Mouse (Mus musculus) midbrain, embryonic 12.5 days (tissue): ENCODE measurements around the gene Cacnb4. TPM values are rescaled to one million over a fixed set of nuclear protein-coding genes. Genes with fewer than 3 reads are reported as not detected.

Experiments used
- ATAC-seq: fragments of 200-750 bp; cut with Nextera tagmentation; 2 replicates; pipeline ENCODE4 v1.8.0; 2017; ENCODE audit warnings: low read depth, moderate TSS enrichment, moderate library complexity; ENCODE audit not compliant: low FRiP score
- H3K27ac ChIP-seq: fragments of 300-500 bp; sonication (generic); replicated peaks from 2 replicates; pipeline ENCODE4 v1.5.1; 2016; ENCODE audit warnings: mild to moderate bottlenecking
- H3K27me3 ChIP-seq: fragments of 300-500 bp; sonication (generic); 2 replicates; pipeline ENCODE4 v1.6.1; 2016; ENCODE audit warnings: mild to moderate bottlenecking
- H3K36me3 ChIP-seq: fragments of 300-500 bp; sonication (generic); 2 replicates; pipeline ENCODE4 v1.6.1; 2016
- H3K4me1 ChIP-seq: fragments of 300-500 bp; sonication (generic); 2 replicates; pipeline ENCODE4 v1.6.1; 2016
- H3K4me2 ChIP-seq: fragments of 300-500 bp; sonication (generic); replicated peaks from 2 replicates; pipeline ENCODE4 v1.6.1; 2016; ENCODE audit warnings: mild to moderate bottlenecking, moderate library complexity
- H3K4me3 ChIP-seq: fragments of 300-500 bp; sonication (generic); 2 replicates; pipeline ENCODE4 v1.5.1; 2016; ENCODE audit warnings: mild to moderate bottlenecking
- H3K9ac ChIP-seq: fragments of 300-500 bp; sonication (generic); replicated peaks from 2 replicates; pipeline ENCODE4 v1.6.1; 2016; ENCODE audit warnings: mild to moderate bottlenecking, moderate library complexity
- H3K9me3 ChIP-seq: fragments of 300-500 bp; sonication (generic); 2 replicates; pipeline ENCODE4 v1.6.1; 2016; ENCODE audit warnings: mild to moderate bottlenecking
- WGBS: fragments of 180-500 bp; shearing (Covaris S2); methylation state at CpG from one replicate; pipeline ENCODE4 v1.1.7; 2016; 5-methylcytosine and 5-hydroxymethylcytosine counted together
- polyA plus RNA-seq: library from polyadenylated mRNA; unstranded; fragments of >200 nt; fragmentation: Nextera tagmentation; extraction: Ambion mirVana; gene quantifications from 2 replicates; pipeline ENCODE4 v1.2.1, GENCODE M21; 2016

The Cacnb4 gene
- polyA plus RNA-seq, 1 experiment from 2014 or later, result 5.0 TPM

DNA sequence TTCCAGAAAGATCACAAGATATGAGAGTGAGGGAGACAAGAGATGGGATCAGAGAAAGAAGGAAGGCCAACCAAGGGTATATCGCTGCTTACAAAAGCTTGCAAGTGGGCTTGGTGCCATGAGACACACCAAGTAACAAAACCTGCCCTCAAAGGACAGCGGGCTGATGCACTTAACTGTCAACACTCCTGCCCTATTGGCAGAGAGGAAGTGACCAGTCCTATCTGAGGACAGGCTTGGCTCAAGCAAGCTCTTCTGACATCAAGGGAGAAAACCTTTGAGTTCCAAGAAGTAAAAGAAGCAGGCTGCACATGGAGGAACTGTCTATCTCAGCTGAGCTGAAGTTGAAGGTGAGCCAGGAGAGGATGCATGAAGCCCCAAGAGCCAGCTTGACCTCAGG lies 100.1 kb downstream of the Cacnb4 start:
- ATAC-seq, result no peak
- H3K4me1 ChIP-seq, result no peaks in the 10 kb centered on the region
- H3K27ac ChIP-seq, result no peak overlapping the region
- no peaks in the 10 kb centered on the region for H3K27me3 ChIP-seq
- no peak overlapping the region for H3K9ac ChIP-seq
- H3K4me3 ChIP-seq, result no peak overlapping the region
- no peak overlapping the region for H3K4me2 ChIP-seq
- H3K36me3 ChIP-seq, result no peaks in the 10 kb centered on the region
- no peaks in the 10 kb centered on the region for H3K9me3 ChIP-seq
- 96% methylated on average over 2 of the region's 2 CpGs for WGBS

DNA sequence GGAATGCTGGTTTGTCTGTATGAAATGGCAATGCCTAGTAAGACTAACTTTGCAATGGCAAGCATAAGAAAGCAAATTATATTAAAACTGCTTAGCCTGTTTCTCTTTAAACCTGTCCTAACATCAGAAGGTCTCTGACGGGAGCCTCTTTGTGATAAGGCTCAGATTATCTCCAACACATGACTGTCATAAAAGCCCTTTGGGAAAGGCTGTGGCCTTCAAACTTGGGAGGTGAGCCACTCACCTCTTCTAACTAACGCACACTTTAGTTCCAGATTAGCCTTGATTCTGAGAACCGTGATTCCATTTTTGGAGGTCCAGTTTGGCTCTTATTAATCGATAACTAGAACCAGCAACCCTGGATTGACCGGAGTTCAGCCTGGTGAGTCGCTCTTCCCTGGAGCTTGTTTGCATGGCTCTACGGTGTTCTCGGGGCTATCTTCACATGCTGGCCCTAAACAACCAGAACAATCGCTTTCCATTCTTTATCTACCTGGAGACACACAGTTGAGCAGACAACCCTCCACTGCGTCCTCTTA lies 100.9 kb downstream of the Cacnb4 start:
- Histone ChIP-seq H3K27me3 (no peaks in the 10 kb centered on the region), H3K4me3 (no peak overlapping the region), H3K4me1 (no peaks in the 10 kb centered on the region), H3K4me2 (no peak overlapping the region), H3K36me3 (no peaks in the 10 kb centered on the region), H3K9ac (no peak overlapping the region), H3K27ac (no peak overlapping the region), H3K9me3 (no peaks in the 10 kb centered on the region)
- WGBS, result 91% methylated on average over 10 of the region's 10 CpGs
- ATAC-seq, result no peak

DNA sequence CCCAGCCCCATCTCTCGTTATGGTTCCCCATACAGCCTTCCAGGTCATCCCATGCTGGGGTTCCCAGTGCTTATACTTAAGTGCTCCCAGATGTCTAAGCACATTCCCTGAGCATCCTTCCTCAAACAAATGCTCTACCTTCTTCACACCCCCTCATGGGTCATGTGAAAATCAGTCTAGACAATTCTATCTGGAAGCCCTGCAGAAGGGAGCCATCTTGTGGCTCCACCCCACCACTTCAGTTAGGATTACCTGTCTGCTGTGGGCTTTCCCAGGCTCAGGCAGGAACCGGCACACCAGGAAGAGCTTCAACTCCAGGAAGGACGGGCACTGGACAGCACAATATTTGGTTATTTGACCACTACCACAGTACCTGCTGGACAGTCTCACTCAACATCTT lies 101.7 kb downstream of the Cacnb4 start:
- no peak for ATAC-seq
- WGBS, result 86% methylated on average over 3 of the region's 3 CpGs
- Histone ChIP-seq H3K9me3 (no peaks in the 10 kb centered on the region), H3K4me2 (no peak overlapping the region), H3K36me3 (no peaks in the 10 kb centered on the region), H3K9ac (no peak overlapping the region), H3K4me1 (no peaks in the 10 kb centered on the region), H3K27me3 (no peaks in the 10 kb centered on the region), H3K4me3 (no peak overlapping the region), H3K27ac (no peak overlapping the region)

DNA sequence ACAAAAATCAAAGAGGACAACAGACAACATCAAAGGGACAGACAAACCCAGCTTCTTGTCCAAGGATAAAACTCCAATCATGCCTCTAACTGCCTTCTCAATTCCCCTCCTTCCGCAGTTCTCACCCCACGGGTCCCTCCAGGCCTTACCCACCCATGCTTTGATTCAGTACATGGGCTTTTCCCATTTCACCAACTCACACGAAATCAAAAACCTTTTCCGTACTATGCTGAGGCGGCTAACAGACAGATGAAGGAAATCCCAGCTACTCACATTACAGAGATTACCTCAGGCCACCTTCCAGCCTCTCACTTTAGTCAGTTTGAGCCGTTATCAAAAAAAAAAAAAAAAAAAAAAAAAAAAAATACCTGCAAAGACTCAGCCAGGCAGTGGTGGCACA lies 104.4 kb downstream of the Cacnb4 start:
- no peak overlapping the region for H3K4me3 ChIP-seq
- no peak overlapping the region for H3K4me2 ChIP-seq
- H3K4me1 ChIP-seq, result no peaks in the 10 kb centered on the region
- H3K9me3 ChIP-seq, result no peaks in the 10 kb centered on the region
- no peaks in the 10 kb centered on the region for H3K27me3 ChIP-seq
- no peak overlapping the region for H3K9ac ChIP-seq
- H3K27ac ChIP-seq, result no peak overlapping the region
- WGBS, result 86% methylated on average over 6 of the region's 6 CpGs
- no peaks in the 10 kb centered on the region for H3K36me3 ChIP-seq
- no peak for ATAC-seq

DNA sequence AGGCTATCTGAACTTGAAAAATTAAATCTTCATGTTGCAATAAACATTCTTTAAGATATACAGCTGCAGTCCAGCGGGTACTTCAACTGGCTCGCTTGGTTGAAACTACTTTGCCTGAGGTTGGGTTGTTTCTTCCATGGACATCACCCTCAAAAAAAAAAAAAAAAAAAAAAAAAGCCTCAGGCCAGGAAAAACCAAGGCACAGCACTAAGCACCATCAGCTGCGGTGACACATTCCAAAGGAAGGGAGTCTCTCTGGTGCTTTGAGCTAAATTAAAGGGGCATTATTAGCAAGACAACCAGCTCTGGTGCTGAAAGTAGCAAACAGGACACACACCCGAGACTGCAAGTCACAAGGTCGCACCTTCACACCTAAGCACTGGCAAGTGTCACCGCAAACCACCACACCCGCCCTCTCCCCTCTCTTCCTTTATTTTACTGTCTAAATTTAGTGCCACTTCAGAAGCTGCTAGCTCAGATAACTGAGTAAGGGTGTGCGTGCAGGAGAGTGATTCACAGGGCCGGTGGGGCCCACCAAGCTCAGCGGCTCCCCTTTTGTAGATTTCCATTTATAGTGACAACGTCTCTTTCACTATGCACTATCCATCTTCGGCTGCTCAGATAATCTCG lies 105.2 kb downstream of the Cacnb4 start:
- Histone ChIP-seq H3K4me3 (no peak overlapping the region), H3K9me3 (no peaks in the 10 kb centered on the region), H3K36me3 (no peaks in the 10 kb centered on the region), H3K27me3 (no peaks in the 10 kb centered on the region), H3K9ac (no peak overlapping the region), H3K27ac (no peak overlapping the region), H3K4me2 (no peak overlapping the region), H3K4me1 (no peaks in the 10 kb centered on the region)
- no peak for ATAC-seq
- 85% methylated on average over 13 of the region's 13 CpGs for WGBS

DNA sequence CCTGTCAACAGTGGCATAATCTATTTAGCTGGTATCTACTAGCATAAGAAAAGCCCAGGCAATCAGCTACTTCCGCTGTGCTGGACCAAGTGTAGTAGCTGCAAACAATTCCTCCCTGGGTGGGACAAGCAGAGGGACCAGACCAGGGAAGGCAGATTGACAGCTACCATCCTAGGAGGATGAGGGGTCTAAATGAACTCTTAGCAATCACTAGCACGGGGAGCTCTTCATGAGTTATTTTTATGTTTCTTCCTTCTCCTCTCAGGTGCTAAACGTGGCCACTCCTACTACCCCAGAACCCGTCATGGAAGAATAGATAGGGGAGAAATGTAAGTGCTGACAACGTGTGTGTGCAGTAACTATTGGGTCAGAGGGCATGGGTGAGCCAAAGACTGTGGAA lies 105.8 kb downstream of the Cacnb4 start:
- WGBS, result 89% methylated on average over 5 of the region's 5 CpGs
- no peak for ATAC-seq
- H3K27ac ChIP-seq, result no peak overlapping the region
- no peak overlapping the region for H3K4me2 ChIP-seq
- H3K27me3 ChIP-seq, result no peaks in the 10 kb centered on the region
- H3K36me3 ChIP-seq, result no peaks in the 10 kb centered on the region
- no peaks in the 10 kb centered on the region for H3K4me1 ChIP-seq
- no peaks in the 10 kb centered on the region for H3K9me3 ChIP-seq
- H3K9ac ChIP-seq, result no peak overlapping the region
- no peak overlapping the region for H3K4me3 ChIP-seq

DNA sequence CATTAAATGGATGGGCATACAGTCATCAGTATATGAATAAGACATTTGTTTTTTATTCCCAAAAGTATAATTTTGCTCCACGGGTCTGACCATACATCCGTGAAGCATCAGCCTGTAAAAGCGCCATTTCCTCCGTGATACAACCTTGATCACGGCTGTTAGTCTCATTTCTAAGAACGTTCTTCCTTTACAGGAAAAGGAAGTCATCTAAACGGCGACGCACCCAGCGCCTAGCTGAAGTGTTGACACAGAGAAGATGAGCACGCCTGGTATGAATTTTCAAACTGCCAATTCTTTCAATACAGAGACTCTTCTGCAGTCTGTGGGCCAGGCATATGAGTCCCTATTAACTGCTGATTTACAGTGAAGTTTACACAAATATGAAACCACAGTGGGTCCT lies 106.5 kb downstream of the Cacnb4 start:
- Histone ChIP-seq H3K4me3 (no peak overlapping the region), H3K4me2 (no peak overlapping the region), H3K27ac (no peak overlapping the region), H3K36me3 (no peaks in the 10 kb centered on the region), H3K4me1 (no peaks in the 10 kb centered on the region), H3K9ac (no peak overlapping the region), H3K9me3 (no peaks in the 10 kb centered on the region), H3K27me3 (no peaks in the 10 kb centered on the region)
- 93% methylated on average over 11 of the region's 11 CpGs for WGBS
- ATAC-seq, result no peak

DNA sequence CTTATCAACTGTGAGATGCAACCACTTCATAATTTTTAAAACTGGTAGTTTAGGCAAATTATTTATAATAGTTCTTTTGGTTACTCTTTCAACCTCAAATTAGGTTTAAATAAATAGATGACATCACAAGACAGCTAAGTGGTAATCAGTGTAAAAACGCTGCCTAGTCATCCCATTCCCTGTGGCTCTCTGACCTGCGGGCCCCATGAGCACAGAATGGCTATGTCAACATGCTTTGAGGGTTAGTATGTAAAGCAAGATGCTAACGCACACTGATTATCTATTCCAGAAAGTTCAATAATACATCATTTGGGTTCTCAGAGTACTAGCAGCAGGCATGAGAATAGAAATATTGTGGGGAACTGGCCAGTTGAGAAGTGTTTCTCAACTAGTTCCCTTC lies 108.5 kb downstream of the Cacnb4 start:
- no peaks in the 10 kb centered on the region for H3K36me3 ChIP-seq
- no peak overlapping the region for H3K4me2 ChIP-seq
- 79% methylated on average over 3 of the region's 3 CpGs for WGBS
- no peak overlapping the region for H3K9ac ChIP-seq
- no peaks in the 10 kb centered on the region for H3K9me3 ChIP-seq
- no peaks in the 10 kb centered on the region for H3K27me3 ChIP-seq
- H3K27ac ChIP-seq, result no peak overlapping the region
- H3K4me1 ChIP-seq, result no peaks in the 10 kb centered on the region
- no peak overlapping the region for H3K4me3 ChIP-seq
- ATAC-seq, result no peak

DNA sequence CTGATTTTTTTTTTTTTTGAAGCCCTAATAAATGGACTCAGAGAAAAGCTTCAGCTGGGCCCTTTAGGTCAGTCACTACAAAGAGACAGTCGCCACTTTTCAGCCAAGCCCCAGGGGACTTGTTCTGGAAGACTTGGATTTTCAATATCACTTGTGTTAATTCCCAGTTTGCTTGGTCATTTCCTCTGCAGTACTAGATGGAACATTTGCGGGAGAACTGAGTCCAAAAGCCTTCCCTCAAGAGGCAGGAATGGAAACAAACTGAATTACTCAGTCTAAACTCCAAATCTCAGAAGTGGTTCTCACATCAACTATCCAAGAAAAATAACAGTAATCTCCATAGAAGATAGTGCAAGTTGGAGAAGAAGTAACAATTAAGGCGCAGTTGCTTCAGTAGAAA lies 109.2 kb downstream of the Cacnb4 start:
- Histone ChIP-seq H3K4me3 (no peak overlapping the region), H3K27me3 (no peaks in the 10 kb centered on the region), H3K9ac (no peak overlapping the region), H3K4me2 (no peak overlapping the region), H3K4me1 (no peaks in the 10 kb centered on the region), H3K36me3 (no peaks in the 10 kb centered on the region), H3K27ac (no peak overlapping the region), H3K9me3 (no peaks in the 10 kb centered on the region)
- ATAC-seq, result no peak
- WGBS, result 76% methylated on average over 3 of the region's 3 CpGs

DNA sequence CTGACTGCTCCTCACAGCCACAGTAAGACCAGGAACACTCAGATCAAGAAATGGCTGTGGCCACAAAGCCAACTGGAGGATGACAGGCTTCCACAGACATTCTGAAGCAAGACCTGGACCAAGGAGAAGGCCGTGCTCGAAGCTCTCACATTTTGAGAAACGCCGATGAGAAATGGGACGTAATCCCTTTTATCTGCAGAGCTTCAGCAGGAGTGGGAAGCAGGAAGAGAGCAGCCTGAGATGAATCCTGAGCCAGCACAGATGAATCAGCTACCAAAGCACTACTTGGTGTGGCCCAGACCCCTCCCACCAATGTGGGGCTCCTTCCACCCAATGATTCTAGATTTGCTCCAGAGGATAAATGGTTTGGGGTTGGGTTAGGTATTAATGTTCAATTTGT lies 113.4 kb downstream of the Cacnb4 start:
- no peak for ATAC-seq
- no peaks in the 10 kb centered on the region for H3K27me3 ChIP-seq
- no peaks in the 10 kb centered on the region for H3K9me3 ChIP-seq
- no peak overlapping the region for H3K27ac ChIP-seq
- WGBS, result 94% methylated on average over 5 of the region's 5 CpGs
- H3K9ac ChIP-seq, result no peak overlapping the region
- H3K4me1 ChIP-seq, result peaks cover 5% of the 10 kb centered on the region
- H3K4me2 ChIP-seq, result no peak overlapping the region
- no peaks in the 10 kb centered on the region for H3K36me3 ChIP-seq
- no peak overlapping the region for H3K4me3 ChIP-seq

DNA sequence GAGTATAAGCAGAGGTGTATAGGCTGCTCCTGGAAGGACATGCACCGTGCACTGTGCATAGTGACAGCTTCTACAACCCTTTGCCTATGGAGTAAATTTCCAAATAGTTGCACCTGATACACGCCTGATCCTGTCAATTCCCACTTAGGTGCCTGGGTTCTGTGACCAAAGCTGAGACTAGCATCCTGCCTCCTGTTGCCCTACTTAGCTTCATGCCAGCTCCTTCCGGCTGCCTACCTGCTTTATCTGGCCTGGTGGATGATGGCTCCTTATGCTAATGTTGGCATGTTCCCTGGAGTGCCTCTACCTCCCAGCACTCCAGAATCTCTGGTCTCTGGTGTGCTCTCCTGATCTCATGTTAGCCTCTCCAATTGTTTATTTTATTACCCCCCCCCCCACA lies 114.3 kb downstream of the Cacnb4 start:
- no peak overlapping the region for H3K4me2 ChIP-seq
- no peak overlapping the region for H3K9ac ChIP-seq
- 88% methylated on average over 3 of the region's 3 CpGs for WGBS
- H3K9me3 ChIP-seq, result no peaks in the 10 kb centered on the region
- no peak overlapping the region for H3K4me3 ChIP-seq
- ATAC-seq, result no peak
- H3K36me3 ChIP-seq, result no peaks in the 10 kb centered on the region
- peaks cover 14% of the 10 kb centered on the region for H3K4me1 ChIP-seq
- H3K27me3 ChIP-seq, result no peaks in the 10 kb centered on the region
- H3K27ac ChIP-seq, result no peak overlapping the region

DNA sequence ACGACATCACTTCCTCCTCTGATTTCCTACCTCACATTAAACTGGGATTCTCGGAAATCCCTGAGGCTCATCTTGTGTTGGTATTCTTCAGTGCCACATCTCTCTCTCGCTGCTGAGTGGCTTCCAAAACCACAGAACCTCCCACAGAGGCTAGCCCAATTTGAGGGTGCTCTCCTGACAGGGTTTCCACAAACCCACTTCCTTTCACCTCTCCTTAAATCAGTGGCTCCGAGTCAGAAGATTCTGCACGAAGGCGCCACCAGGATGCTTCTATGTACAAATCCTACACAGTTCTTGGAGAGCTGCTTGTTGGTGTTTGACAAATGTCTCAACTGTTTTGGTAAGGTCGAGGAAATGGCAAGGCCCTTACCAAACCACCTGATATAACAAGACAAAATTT lies 115.5 kb downstream of the Cacnb4 start:
- Histone ChIP-seq H3K27me3 (no peaks in the 10 kb centered on the region), H3K9ac (no peak overlapping the region), H3K4me1 (peaks cover 23% of the 10 kb centered on the region), H3K36me3 (no peaks in the 10 kb centered on the region), H3K27ac (no peak overlapping the region), H3K4me3 (no peak overlapping the region), H3K9me3 (no peaks in the 10 kb centered on the region), H3K4me2 (no peak overlapping the region)
- WGBS, result 81% methylated on average over 7 of the region's 7 CpGs
- ATAC-seq, result no peak

DNA sequence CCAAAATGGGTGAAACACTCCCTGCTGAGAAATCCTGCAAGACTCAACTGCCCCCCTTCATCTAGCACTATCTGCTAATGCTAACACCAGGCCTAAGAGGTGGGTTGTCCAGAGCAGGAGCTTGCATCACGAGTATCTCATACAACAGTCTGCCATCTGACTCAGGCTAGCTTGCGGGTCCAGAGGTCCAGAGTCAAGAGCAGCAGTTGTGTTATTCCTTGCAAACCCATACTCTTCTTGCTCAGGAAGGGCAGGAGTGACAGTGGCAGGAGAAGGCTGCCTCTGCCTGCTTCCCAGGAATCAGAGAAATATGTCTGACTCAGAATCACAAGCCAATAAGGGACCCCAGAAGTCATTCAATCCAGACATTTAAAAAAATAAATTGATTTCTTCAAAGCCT lies 116.4 kb downstream of the Cacnb4 start:
- Histone ChIP-seq H3K27me3 (no peaks in the 10 kb centered on the region), H3K36me3 (no peaks in the 10 kb centered on the region), H3K4me2 (no peak overlapping the region), H3K9me3 (no peaks in the 10 kb centered on the region), H3K4me3 (no peak overlapping the region), H3K9ac (no peak overlapping the region), H3K27ac (no peak overlapping the region), H3K4me1 (peaks cover 25% of the 10 kb centered on the region)
- 76% methylated on average over 2 of the region's 2 CpGs for WGBS
- ATAC-seq, result no peak
